Mouse (Mus musculus): ENCODE measurements around the gene Tmem120a.

Gene Tmem120a

GRCm38 (mm10) chr5:135731322-135731721 is 12.9 kb downstream of the Tmem120a start:
- no peak for DNase-seq

- DNase-seq: no peak
Measured at GRCm38 (mm10) chr5:135730916-135731315, 13.3 kb downstream of the Tmem120a start.

DNA sequence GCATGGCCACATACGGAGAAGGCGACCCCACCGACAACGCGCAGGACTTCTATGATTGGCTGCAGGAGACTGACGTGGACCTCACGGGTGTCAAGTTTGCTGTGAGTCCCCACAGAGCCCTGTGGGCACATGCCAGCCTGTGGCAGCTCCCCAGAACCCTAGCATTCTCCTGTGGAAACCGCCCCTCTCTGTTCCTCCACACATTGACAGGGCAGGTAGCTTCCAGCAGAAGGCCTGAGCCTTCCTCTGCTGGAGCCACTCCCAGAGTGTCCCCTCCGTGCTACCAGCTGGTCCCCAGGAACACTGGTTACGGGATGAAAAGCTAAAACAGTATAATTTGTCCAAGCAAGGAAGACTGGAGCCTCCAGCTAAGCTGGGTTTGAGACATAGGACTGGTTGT is 14.0 kb downstream of the Tmem120a start:
- no peak for DNase-seq

GRCm38 (mm10) chr5:135729351-135729750 is 14.9 kb downstream of the Tmem120a start:
- DNase-seq: no peak

DNA sequence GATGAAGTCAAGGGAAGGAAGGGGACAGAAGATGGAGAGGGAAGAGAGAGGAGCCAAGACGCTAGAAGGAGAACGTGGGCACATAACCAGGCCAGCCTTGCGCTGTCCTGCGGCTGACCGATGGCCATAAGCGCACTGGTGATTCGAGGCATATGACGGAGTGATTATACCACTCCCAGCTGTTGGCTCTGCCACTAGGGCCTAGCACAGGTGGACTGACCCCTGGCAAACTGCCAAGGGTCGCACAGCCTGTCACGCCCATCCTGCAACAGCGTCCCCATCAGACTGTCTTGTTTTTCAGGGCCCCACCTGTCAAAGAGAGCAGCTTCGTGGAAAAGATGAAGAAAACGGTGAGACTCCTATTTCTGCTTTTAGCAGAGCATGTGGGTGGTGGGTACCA is 15.9 kb downstream of the Tmem120a start:
- DNase-seq: no peak

GRCm38 (mm10) chr5:135727871-135728270 is 16.4 kb downstream of the Tmem120a start:
- no peak for DNase-seq

- no peak for DNase-seq
Measured at GRCm38 (mm10) chr5:135726641-135727346, 17.5 kb downstream of the Tmem120a start.

- DNase-seq: no peak
Measured at GRCm38 (mm10) chr5:135725991-135726390, 18.3 kb downstream of the Tmem120a start.

GRCm38 (mm10) chr5:135725391-135725841 is 18.8 kb downstream of the Tmem120a start:
- DNase-seq: no peak

- DNase-seq: no peak
Measured at GRCm38 (mm10) chr5:135724536-135725322, 19.5 kb downstream of the Tmem120a start.

- DNase-seq: no peak
Measured at GRCm38 (mm10) chr5:135723165-135723751, 21.0 kb downstream of the Tmem120a start.

DNA sequence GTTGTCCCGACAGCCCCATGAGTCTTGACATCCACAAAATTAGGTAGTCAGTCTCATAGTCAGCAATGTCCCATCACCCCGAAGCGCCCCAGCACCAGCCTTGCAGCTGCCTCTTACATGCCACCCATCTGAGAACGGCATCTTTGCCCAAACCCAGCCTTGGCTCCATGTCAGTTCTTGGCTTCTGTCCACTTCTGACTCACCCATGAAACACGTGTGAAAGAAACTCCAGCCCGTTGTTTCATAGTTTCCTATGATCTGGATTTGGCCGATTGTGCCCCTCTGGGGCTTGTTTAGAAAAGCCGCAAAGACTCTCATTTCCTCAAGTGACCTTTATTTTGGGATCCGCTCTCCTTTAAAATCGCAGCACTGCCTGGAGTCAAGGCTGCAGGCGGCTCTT is 22.1 kb downstream of the Tmem120a start:
- DNase-seq: peak; percentile 64 to 71

GRCm38 (mm10) chr5:135721076-135721475 is 23.2 kb downstream of the Tmem120a start:
- no peak for DNase-seq

- DNase-seq: no peak
Measured at GRCm38 (mm10) chr5:135720121-135720520, 24.1 kb downstream of the Tmem120a start.

GRCm38 (mm10) chr5:135719586-135720120 is 24.6 kb downstream of the Tmem120a start:
- no peak for DNase-seq

DNA sequence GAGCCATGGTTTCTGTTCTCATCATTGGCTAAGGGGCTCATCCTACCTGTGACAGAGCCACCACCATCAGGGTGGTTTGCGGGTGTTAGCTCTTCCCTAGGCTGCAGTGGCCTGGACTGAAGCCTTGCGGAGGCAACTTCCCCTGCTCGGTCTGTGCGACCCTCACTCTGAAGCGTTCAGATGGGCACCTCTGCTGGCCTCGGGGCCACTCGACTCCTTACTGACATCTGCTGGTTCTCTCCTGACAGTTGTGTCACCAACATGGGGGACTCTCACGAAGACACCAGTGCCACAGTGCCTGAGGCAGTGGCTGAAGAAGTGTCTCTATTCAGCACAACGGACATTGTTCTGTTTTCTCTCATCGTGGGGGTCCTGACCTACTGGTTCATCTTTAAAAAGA is 28.6 kb downstream of the Tmem120a start:
- no peak for DNase-seq

DNA sequence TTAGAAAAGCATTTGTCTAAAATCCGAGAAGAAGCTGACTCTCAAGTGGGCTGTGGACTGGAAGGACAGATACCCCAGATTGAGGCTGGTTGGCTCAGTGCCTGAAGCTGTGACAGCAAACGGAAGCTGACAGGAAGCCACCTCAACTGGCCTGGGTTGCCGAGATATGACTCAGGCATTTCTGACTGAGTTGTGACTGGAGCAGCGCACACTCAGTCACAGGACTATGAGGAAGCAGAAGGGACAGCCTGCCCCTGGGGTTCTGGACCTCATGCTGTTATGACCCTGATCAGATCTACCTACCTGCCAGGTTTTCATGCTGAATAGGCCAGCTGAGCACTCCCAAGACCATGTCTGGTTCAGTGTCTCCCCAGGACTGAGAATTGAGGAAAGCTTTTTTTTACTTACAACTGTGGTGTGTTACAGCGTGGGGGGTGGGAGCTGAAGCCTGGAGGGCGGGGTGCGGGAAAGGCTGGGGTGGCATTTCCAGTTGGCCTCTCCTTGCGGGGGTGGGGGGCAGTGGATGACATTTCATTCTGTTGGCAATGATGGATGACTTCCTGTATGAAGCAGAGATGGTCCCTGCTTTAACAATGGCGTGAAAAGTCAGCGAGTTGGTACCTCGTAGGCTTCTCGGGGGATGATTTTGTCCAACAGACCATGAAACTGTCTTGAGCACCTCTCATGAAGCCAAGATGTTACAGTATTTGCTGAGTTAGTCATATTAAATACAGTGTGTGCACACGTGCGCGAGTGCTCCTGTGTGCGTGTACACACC is 30.6 kb downstream of the Tmem120a start:
- peak; percentile 47 to 51 for DNase-seq

DNA sequence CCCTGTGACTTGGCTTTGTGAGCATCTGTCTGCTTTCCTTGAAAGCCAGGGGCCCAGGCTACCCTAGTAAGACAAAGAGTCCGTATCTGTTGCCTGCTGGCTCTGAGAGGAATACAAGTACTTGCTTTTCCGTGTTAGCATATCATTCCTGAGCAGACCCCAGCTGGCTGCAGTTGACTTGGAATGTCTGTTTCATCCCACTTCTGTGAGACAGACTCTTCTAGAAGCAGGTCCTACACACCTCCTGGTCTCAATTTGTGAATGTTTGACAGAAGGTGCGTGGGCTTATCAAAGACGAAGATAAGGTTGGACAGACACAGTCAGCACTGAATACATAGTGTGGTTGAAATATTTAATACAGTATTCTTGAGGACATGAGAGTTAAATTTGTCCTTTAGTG is 31.4 kb downstream of the Tmem120a start:
- DNase-seq: no peak

DNA sequence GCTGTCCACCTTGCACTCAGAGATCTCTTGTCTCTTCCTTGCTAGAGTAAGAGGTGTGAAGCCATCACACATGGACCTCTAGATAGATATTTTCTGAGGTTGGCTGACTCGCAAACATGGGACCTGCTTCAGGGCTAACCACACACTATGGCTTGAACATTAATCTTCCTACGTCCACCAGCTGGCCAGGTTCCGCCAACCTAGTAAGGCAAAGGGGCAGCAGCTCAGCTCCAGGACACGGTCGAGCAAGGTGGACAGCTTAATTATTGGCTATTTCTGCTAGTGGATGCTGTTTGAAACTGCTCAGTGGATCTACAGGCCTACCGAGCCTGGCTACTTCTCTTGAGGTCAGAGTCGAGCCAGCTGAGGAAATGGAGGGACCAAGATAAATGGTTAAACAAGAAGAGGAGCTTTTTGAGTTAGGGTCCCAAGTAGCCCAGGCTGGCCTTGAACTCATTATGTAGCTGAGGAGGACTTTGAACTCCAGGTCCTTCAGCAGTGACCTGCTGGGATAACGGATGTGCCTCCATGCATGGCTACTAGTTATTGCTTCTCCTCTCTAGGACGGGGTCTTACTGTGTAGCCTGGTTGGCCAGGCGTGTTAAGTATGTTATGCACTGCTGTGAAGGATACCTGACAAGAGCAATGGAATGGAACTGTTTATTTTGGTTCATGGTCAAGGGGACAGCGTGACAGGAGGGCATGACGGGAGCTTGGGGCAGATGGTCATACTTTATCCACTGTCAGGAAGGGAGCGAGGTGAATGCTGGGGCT is 32.5 kb downstream of the Tmem120a start:
- no peak for DNase-seq

GRCm38 (mm10) chr5:135710599-135711214 is 33.5 kb downstream of the Tmem120a start:
- DNase-seq: no peak

DNA sequence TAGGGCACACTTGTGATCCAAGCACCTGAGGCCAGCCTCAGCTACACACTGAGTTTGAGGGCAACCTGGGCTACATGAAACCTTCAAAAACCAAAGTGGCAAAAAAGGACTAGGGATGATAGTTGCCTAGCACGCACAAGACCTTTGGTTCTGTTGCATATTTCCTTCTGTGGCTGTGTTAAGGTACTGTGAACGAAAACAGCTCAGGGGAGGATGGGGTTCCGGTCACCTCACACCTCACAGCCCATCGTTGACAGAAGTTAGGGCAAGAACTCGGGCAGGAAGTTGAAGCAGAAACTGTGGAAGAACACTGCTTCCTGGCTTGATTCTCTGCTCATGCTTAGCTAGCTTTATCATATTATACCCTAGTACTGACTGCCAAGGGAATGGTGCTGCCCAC is 34.5 kb downstream of the Tmem120a start:
- DNase-seq: no peak
